Mouse (Mus musculus) stomach, embryonic 15.5 days (tissue): ENCODE measurements around the gene Pla2g6. TPM values are rescaled to one million over a fixed set of nuclear protein-coding genes. Genes with fewer than 3 reads are reported as not detected.

Experiments used
- ATAC-seq: fragments of 200-750 bp; cut with Nextera tagmentation; 2 replicates; pipeline ENCODE4 v1.8.0; 2017; ENCODE audit warnings: low read depth, moderate number of reproducible peaks, moderate TSS enrichment; ENCODE audit not compliant: insufficient read depth, low FRiP score
- H3K27ac ChIP-seq: fragments of 300-500 bp; sonication (generic); 2 replicates; pipeline ENCODE4 v1.5.1; 2015; ENCODE audit warnings: mild to moderate bottlenecking, inconsistent platforms
- H3K27me3 ChIP-seq: fragments of 300-500 bp; sonication (generic); replicated peaks from 2 replicates; pipeline ENCODE4 v1.6.1; 2015; ENCODE audit warnings: inconsistent platforms
- H3K36me3 ChIP-seq: fragments of 300-500 bp; sonication (generic); 2 replicates; pipeline ENCODE4 v1.6.1; 2015; ENCODE audit warnings: inconsistent platforms
- H3K4me1 ChIP-seq: fragments of 300-500 bp; sonication (generic); 2 replicates; pipeline ENCODE4 v1.6.1; 2015; ENCODE audit warnings: inconsistent platforms
- H3K4me2 ChIP-seq: fragments of 300-500 bp; sonication (generic); 2 replicates; pipeline ENCODE4 v1.6.1; 2015; ENCODE audit warnings: mild to moderate bottlenecking, inconsistent platforms
- H3K4me3 ChIP-seq: fragments of 300-500 bp; sonication (generic); replicated peaks from 2 replicates; pipeline ENCODE4 v1.5.1; 2015; ENCODE audit warnings: inconsistent platforms
- H3K9ac ChIP-seq: fragments of 300-500 bp; sonication (generic); 2 replicates; pipeline ENCODE4 v1.6.1; 2015; ENCODE audit warnings: inconsistent platforms
- H3K9me3 ChIP-seq: fragments of 300-500 bp; sonication (generic); 2 replicates; pipeline ENCODE4 v1.6.1; 2016; ENCODE audit warnings: inconsistent platforms
- WGBS: fragments of 180-500 bp; shearing (Covaris S2); methylation state at CpG from one replicate; pipeline ENCODE4 v1.1.7; 2015; 5-methylcytosine and 5-hydroxymethylcytosine counted together
- polyA plus RNA-seq: library from polyadenylated mRNA; unstranded; fragments of >200 nt; fragmentation: Nextera tagmentation; extraction: Ambion mirVana; gene quantifications from 2 replicates; pipeline ENCODE4 v1.2.1, GENCODE M21; 2015

The Pla2g6 gene
- polyA plus RNA-seq, 1 experiment from 2014 or later = 16.6 TPM

DNA sequence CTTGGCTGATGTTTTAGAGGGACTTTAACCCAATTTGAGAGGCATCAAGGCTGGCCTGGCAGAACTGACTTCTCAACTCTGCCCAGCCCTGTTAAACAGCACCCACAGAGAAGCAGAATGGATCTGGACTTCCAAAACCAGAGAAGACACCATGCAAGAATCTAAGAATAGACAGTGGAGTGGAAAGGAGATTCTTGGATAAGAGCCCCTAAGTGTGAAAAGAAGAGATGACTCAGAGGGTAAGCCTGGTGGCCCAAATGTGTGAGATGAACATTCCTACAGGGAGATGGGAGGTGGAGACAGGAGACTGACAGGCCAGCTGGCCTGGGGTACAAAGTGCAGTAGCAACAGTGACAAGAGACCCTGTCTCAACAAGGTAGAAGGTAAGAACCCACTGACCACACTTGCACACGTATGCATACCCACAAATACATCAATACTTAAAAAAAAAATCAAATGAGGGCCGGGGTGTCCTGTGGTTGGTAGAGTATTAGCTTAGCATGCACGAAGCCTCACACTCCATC is 65.3 kb downstream of the Pla2g6 start:
- no peaks in the 10 kb centered on the region for H3K36me3 ChIP-seq
- H3K27me3 ChIP-seq = peaks cover 29% of the 10 kb centered on the region
- H3K4me3 ChIP-seq = no peak overlapping the region
- 90% methylated on average over 3 of the region's 3 CpGs for WGBS
- H3K27ac ChIP-seq = no peak overlapping the region
- H3K4me2 ChIP-seq = no peak overlapping the region; the same call in 1 of the 2 replicates
- ATAC-seq = no peak
- no peaks in the 10 kb centered on the region for H3K9me3 ChIP-seq
- H3K9ac ChIP-seq = no peak overlapping the region
- H3K4me1 ChIP-seq = peaks cover 17% of the 10 kb centered on the region

GRCm38 (mm10) chr15:79262375-79262774 is 65.8 kb downstream of the Pla2g6 start:
- H3K9ac ChIP-seq = no peak overlapping the region
- H3K27me3 ChIP-seq = peaks cover 29% of the 10 kb centered on the region
- 20% methylated on average over 13 of the region's 13 CpGs for WGBS
- no peaks in the 10 kb centered on the region for H3K36me3 ChIP-seq
- ATAC-seq = no peak
- no peak overlapping the region; the same call in 1 of the 2 replicates for H3K4me3 ChIP-seq
- no peaks in the 10 kb centered on the region for H3K9me3 ChIP-seq
- peak overlapping the region; percentile 100 for H3K4me2 ChIP-seq
- no peak overlapping the region for H3K27ac ChIP-seq
- peaks cover 17% of the 10 kb centered on the region for H3K4me1 ChIP-seq

DNA sequence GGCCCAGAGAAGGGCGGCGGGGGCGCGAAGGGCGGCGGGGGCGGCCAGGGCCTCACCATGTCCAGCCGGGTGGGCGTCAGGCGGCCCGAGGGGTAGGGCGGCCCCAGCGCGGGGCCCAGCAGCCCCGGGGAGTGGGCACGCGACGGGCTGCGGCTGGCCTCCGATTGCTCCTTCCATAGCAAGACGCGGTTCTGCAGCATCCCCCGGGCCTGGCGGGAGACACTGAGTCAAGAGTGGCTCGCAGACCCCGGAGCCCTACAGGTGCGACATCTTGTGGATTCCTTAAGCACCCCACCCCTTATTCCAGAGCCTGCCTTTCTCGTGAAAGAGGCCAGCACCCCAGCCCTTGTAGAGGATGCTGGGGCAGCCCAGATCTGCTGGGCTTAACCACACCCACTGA is 66.4 kb downstream of the Pla2g6 start:
- ATAC-seq = peak; percentile 23; the same call in 1 of the 2 replicates
- Histone ChIP-seq H3K4me1 (peaks cover 17% of the 10 kb centered on the region), H3K27me3 (peaks cover 27% of the 10 kb centered on the region), H3K27ac (no peak overlapping the region), H3K4me2 (peak overlapping the region; percentile 100), H3K9ac (peak overlapping the region; percentile 38), H3K9me3 (no peaks in the 10 kb centered on the region), H3K4me3 (peak overlapping the region; percentile 61), H3K36me3 (no peaks in the 10 kb centered on the region)
- WGBS = 0% methylated on average over 26 of the region's 28 CpGs

- Histone ChIP-seq H3K4me2 (peak overlapping the region; percentile 100), H3K9me3 (no peaks in the 10 kb centered on the region), H3K4me1 (peaks cover 17% of the 10 kb centered on the region), H3K36me3 (no peaks in the 10 kb centered on the region), H3K27me3 (peaks cover 24% of the 10 kb centered on the region), H3K27ac (no peak overlapping the region), H3K4me3 (peak overlapping the region; percentile 61), H3K9ac (peak overlapping the region; percentile 38)
- peak; percentile 28; the same call in 1 of the 2 replicates for ATAC-seq
- 1% methylated on average over 52 of the region's 62 CpGs for WGBS
Measured at GRCm38 (mm10) chr15:79261095-79261725, 67.0 kb downstream of the Pla2g6 start.

DNA sequence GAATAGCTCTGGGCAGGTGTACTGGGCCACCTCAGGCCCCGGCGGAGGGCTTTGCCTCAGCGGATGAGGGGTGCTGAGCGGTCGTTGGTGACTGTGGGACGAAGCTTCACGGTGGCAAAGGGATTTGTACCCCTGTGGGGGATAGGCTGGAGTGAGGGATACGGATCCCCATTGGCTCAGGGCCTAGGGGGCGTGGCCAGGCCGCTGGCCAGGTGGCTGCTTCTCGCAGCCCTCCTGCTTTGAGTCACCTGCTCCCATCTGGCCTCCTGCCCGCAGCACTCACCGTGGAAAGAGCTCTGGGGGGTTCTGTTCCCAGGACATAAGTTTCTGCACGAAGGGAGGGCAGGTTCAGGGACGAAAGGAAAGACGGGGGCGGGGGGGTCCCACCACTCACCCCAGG is 69.7 kb downstream of the Pla2g6 start:
- Histone ChIP-seq H3K4me3 (no peak overlapping the region), H3K27me3 (peaks cover 29% of the 10 kb centered on the region), H3K4me2 (no peak overlapping the region), H3K4me1 (peaks cover 17% of the 10 kb centered on the region), H3K9me3 (no peaks in the 10 kb centered on the region), H3K9ac (no peak overlapping the region), H3K27ac (no peak overlapping the region), H3K36me3 (no peaks in the 10 kb centered on the region)
- no peak for ATAC-seq
- WGBS = 32% methylated on average over 17 of the region's 17 CpGs

DNA sequence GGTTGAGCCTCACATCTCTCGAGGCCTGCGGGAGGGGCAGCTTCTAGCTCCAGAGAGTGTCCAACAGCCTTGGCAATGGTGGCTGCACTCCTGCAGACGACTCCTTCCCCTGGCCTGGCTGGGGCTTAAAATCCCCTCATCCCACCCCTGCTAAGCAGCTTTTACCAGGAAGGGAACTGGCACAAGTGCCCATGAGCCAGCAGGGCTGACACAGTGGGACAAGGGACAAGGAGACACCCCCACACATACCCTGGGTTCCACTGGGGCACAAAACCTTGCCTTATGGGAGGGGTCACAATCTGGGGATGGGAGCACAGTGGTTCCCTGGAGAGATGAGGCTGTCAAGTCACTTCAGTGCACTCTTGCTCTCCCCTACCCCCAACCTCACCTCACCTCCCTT is 73.5 kb downstream of the Pla2g6 start, which contains the start of gene Slc16a8:
Gene Slc16a8, minus strand, starts transcription at position 101 of the 400 bp plus-strand sequence.
- Histone ChIP-seq H3K4me2 (no peak within 1 kb of the TSS), H3K4me1 (peaks cover 10% of the 10 kb centered on the region), H3K9me3 (no peaks in the 10 kb centered on the region), H3K4me3 (no peak within 1 kb of the TSS), H3K36me3 (no peaks in the 10 kb centered on the region), H3K27me3 (peaks cover 23% of the 10 kb centered on the region), H3K9ac (no peak within 1 kb of the TSS), H3K27ac (no peak within 1 kb of the TSS)
- ATAC-seq = no peak
- WGBS = 24% methylated on average over 3 of the region's 3 CpGs

DNA sequence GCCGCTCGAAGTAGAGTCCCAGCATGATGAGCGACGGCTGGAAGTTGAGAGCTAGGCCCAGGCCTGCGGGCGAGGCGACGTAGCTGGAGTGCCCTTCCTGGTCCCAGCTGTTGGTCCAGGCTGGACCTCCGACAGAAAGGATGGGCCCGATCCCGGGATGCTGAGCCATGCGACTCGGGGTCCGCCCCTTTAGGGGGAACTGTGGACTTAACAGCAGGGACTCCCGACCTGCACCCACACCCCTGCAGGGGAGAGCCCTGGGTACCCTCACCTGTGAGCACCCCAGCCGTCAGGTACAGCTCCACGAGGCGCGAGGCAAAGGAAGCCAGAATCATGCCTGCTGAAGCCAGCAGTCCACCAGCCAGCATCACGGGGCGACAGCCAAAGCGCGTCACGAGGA is 75.6 kb downstream of the Pla2g6 start:
- no peak for ATAC-seq

GRCm38 (mm10) chr15:79251781-79252491 is 76.3 kb downstream of the Pla2g6 start:
- no peaks in the 10 kb centered on the region for H3K9me3 ChIP-seq
- peak overlapping the region; percentile 37 for H3K4me3 ChIP-seq
- peak; percentile 38; the same call in 1 of the 2 replicates for ATAC-seq
- peaks cover 23% of the 10 kb centered on the region for H3K27me3 ChIP-seq
- WGBS = 1% methylated on average over 61 of the region's 61 CpGs
- peaks cover 8% of the 10 kb centered on the region for H3K36me3 ChIP-seq
- H3K9ac ChIP-seq = peak overlapping the region; percentile 32; the same call in 1 of the 2 replicates
- peaks cover 10% of the 10 kb centered on the region for H3K4me1 ChIP-seq
- H3K4me2 ChIP-seq = peak overlapping the region; percentile 86
- no peak overlapping the region for H3K27ac ChIP-seq

More for the DNA sequence above, 75.6 kb downstream of the Pla2g6 start:
- Histone ChIP-seq H3K9ac (0 out of 2 replicates have a peak overlapping the region, but pooled peaks have one; percentile 32), H3K27me3 (peaks cover 23% of the 10 kb centered on the region), H3K27ac (no peak overlapping the region), H3K4me3 (peak overlapping the region; percentile 37), H3K36me3 (0 out of 2 replicates have a peak, but pooled peaks cover 5% of the 10 kb centered on the region), H3K4me1 (peaks cover 10% of the 10 kb centered on the region), H3K9me3 (no peaks in the 10 kb centered on the region), H3K4me2 (peak overlapping the region; percentile 86)
- 32% methylated on average over 24 of the region's 24 CpGs for WGBS

DNA sequence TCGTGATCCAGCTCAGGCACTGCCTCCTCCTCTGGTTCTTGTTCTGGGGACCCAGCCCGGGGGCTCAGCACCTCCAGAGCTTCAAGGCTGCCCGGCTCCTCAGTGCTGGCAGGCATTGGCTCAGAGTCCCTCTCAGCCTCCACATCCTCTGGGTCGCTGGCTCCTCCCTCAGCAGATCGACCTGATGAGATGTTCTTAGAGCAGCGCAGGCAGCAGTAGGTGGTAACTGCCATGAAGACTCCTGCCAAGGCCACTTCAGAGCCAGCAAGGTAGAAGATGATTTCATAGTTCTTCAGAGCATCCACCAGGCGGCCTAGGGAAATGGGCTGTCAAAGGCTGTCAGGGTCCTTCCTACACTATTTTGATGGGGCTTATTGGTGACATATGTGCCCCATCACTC is 77.0 kb downstream of the Pla2g6 start:
- peaks cover 23% of the 10 kb centered on the region for H3K27me3 ChIP-seq
- H3K4me1 ChIP-seq = peaks cover 10% of the 10 kb centered on the region
- ATAC-seq = no peak
- WGBS = 50% methylated on average over 7 of the region's 7 CpGs
- no peak overlapping the region for H3K27ac ChIP-seq
- peaks cover 16% of the 10 kb centered on the region for H3K36me3 ChIP-seq
- peak overlapping the region; percentile 86; the same call in 1 of the 2 replicates for H3K4me2 ChIP-seq
- H3K9me3 ChIP-seq = no peaks in the 10 kb centered on the region
- H3K4me3 ChIP-seq = no peak overlapping the region
- no peak overlapping the region for H3K9ac ChIP-seq

DNA sequence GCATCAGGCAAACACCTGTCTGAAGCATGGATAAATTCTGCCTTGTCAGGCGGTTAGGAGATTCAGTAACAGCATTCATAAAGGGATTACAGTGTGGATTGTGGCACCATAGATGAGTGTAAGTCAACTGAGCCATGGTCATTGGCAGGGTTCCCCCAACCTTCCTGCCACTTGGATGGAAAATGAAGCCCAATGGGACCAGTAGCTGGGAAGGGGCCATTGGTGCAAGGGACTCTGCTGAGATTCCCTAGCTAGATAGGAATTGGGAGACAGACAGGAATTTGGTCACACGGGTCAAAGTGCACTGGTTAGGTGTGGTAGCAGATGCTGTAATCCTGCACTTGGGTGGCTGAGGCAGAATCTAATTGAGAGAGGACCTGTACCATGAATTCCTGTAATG is 78.0 kb downstream of the Pla2g6 start:
- no peak overlapping the region for H3K4me2 ChIP-seq
- no peaks in the 10 kb centered on the region for H3K9me3 ChIP-seq
- H3K4me3 ChIP-seq = no peak overlapping the region
- no peak overlapping the region for H3K9ac ChIP-seq
- ATAC-seq = no peak
- H3K36me3 ChIP-seq = peaks cover 25% of the 10 kb centered on the region
- 86% methylated on average over 2 of the region's 2 CpGs for WGBS
- no peak overlapping the region for H3K27ac ChIP-seq
- peaks cover 10% of the 10 kb centered on the region for H3K4me1 ChIP-seq
- peaks cover 23% of the 10 kb centered on the region for H3K27me3 ChIP-seq

DNA sequence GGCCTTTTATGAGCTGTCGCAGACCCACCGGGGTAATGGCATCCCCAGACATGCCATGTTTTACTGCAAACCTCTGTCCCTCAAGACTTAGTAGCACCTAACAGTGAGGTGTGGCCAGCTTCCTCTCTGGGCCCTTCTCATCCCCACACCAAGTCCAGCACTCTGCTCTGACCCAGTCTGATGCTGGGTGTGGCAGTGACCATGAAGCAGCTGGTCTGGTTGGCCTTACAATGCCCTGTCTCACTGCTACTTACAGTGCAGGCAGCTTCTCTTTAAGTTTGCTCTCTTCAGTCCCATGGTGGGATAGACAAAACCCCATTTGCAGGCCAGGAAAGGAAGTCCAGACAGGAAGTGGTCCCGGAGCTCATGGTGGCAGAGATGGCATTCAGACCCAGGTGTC is 82.9 kb downstream of the Pla2g6 start:
- no peak overlapping the region for H3K9ac ChIP-seq
- H3K9me3 ChIP-seq = no peaks in the 10 kb centered on the region
- peaks cover 42% of the 10 kb centered on the region for H3K36me3 ChIP-seq
- H3K4me3 ChIP-seq = no peak overlapping the region
- WGBS = 87% methylated on average over 3 of the region's 3 CpGs
- H3K4me1 ChIP-seq = peaks cover 8% of the 10 kb centered on the region; the same call in 1 of the 2 replicates
- no peak for ATAC-seq
- no peak overlapping the region for H3K27ac ChIP-seq
- no peaks in the 10 kb centered on the region for H3K27me3 ChIP-seq
- no peak overlapping the region for H3K4me2 ChIP-seq
